Mouse (Mus musculus) NIH3T3 (cell line): ENCODE data around the gene Grip2.

Source experiments
- DNase-seq: peaks from one replicate; pipeline ENCODE4 v3.0.0-alpha.2; 2012; ENCODE audit warnings: low read depth

Grip2 gene

DNA sequence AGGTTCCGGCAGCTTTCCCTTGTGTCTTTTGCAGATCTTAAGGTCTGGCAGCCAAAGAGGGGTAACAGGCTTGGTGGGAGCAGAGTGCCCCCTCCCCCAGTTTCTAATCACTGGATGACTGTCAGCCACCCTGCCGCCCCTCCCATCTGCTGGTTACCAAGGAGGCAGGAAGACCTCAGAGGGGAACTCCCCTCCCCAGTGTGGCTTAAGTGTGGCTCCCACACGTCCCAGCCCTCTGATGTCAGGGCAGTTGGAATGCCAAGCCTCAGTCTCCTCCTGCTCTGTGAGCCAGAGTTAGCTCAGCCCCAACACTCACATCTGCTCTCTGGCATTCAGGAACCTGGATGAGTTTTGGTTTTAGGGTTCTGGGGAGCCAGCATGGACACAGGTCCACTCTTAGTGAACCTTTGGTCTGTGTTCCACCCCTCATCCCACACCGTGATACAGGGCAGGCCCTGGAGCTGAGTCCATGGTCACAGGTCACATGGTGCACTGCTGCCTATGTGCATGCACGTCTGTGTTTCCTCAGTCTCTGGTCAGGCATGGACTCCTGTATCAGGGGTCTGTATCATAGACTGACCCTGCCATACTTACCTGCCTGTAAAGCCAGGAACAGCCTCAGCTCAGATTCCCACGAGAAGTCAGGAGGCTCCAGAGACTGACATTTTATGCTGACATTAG lies 98.0 kb downstream of the Grip2 start:
- peak; percentile 71 for DNase-seq

DNA sequence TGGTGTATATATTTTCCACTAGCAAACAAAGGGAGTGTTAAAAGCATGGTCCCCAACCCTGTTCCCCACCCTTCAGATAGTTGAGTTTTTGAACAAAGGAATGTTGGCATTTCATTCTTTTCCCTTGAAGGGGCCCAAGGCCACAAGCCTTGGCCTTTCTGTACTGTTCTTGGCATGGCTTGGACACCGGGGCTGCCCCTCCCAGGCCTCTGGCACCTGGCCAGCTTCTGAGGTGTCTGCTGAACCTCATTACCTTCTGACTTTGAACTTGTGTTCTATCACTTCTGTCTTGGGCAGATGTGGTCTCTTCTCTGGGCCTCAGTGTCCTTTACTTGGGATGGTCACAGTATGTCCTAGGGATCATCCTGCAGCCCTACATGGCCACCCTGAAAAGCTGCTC lies 99.7 kb downstream of the Grip2 start:
- no peak for DNase-seq

DNA sequence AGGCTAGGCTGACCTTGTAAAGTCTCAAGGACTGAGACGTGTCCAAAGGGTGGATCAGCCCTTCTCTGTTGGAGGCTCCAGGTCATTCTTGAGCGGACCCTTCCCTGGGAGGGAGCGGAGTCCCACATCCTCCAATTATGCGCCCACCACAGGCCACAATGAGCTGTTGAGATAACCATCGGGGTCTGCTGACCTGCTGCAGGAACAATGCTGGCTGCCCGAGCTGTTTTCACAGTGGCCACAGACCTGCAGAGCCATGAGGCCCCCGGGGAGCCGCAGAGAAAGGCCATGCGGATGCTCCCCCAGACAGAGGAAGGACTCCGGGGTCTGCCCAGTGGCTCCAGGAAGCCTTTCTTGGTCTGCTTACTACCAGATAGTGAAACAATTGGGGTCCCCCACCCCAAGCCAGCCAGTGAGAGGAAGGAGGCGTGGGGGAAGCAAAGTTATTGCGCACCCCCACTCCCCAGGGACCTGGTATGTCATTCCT lies 105.8 kb downstream of the Grip2 start:
- DNase-seq: no peak

DNA sequence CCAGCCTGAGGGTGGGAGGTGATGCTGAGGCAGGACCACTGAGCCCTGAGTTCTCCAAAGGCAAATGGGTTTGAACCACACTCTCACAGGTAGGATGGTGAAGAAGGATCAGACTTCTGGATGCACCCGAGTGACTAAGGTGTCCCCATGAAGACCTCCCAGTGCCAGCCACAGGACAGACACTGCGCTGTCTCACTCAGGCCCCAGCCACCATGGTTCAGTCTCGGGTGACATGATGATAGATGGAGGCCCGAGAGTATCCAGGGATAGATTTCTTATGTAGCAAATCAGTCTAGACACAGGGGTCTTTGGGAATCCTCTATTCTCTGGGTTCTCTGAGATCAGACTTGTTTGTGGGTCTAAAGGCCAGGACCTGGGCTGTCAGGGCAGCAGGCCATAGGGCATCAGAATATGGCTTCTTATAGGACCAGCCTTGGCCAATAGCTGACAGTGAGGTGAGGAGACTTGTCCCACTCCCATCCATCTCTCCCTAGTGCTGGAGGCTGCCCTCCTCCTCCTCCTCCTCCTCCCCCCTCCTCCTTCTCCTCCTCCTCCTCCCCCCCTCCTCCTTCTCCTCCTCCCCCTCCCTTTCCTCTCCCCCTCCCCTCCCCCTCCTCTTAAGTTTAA lies 106.3 kb downstream of the Grip2 start:
- no peak for DNase-seq

DNA sequence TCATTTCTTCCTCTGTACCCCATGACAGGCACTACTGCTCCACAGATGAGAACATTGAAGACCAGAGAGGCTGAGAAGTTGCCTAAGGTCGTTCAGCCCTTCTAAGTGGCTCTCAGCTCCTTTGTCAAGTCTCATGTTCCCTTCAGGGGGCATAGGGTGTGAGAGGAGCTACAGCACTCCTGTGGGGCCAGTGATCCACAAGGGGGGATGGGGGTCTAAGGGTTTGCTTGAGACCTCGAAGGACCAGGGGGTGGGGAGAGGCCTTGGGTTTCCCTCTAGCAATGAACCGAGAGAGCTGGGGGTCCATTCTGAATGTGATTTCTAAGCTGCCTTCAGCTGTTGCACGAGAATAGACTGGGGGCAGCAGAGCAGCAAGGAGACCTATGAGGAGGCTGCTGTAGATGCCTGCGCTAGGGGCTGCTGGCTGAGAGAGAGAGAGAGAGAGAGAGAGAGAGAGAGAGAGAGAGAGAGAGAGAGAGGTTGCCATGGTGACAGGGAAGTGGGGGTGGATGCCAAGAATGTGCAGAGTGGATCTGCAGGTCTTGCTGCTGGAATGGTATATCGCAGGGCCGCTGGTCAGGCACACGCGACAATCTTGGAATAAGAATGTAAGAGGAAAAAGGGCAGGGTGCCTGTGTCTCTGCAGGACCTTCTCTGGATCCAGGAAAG lies 107.1 kb downstream of the Grip2 start:
- DNase-seq: peak; percentile 65

DNA sequence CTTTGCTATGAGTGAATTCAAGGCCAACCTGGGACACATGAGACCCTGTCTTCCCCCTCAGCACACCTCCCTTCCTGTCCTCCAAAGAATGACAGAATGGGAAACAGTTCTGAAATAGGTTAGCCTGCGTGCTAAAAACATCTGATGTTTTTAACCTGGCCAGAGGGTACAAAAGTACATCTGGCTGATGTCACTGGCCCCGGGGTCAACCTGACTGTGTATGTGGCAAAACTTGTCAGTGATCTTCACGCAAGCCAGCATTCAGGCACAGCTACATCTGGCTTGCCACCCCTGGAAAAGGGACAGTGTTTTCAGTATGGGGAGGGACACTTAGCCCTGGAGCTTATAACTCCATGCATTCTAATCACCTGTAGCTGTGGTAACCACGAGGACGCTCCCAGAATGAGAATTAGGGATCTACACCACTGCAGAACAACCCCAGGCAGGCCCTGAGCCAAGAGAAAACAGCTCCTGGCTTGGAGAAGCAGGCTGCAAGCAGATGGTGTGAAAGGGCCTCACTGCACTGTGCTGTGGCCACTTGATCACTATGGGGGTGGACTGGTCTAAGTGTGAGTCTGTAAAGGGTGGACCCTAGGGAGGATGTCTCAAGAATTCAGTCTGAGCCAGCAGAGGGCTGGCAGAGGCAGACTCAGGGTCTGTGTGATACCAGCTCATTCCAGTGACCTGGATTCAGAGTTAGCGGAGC lies 107.9 kb downstream of the Grip2 start:
- peak; percentile 79 for DNase-seq

DNA sequence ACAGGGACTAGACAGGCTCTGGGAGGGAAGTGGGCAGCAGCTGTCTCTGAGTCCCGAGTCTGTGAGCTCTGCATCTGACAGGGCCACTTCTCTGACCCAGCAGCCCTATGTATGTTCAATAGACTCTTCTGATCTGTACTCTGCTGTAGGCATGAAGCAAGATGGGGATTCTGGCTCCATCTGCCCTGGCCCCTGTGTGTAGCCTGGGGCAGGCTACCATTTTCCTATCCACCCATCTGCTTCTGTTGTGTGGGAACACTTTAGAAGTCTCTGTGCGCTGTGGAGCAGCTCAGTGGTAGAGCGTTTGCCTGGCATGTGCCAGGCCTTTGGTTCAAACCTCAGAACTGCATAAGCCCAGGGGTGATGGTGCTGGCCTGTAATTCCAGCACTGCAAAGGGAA lies 108.4 kb downstream of the Grip2 start:
- no peak for DNase-seq

DNA sequence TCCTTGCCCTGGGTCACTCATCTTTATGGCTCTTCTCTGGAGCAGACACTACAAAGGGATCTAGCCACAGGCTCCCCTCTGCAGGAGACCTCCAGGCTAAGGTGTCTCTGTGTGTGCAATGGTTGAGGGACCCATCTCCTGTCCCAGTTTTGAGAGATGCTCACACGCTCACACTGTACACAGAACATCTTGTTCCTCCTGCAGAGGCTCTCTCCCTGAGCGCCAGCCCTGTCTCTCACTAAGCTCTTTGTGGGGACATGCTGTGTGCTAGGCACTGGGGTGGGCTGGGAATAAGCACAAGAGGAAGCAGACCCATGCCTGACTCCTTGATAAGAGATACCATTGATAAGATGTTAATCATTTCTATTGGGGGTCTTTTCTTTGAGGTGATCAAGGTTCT lies 109.0 kb downstream of the Grip2 start:
- no peak for DNase-seq

DNA sequence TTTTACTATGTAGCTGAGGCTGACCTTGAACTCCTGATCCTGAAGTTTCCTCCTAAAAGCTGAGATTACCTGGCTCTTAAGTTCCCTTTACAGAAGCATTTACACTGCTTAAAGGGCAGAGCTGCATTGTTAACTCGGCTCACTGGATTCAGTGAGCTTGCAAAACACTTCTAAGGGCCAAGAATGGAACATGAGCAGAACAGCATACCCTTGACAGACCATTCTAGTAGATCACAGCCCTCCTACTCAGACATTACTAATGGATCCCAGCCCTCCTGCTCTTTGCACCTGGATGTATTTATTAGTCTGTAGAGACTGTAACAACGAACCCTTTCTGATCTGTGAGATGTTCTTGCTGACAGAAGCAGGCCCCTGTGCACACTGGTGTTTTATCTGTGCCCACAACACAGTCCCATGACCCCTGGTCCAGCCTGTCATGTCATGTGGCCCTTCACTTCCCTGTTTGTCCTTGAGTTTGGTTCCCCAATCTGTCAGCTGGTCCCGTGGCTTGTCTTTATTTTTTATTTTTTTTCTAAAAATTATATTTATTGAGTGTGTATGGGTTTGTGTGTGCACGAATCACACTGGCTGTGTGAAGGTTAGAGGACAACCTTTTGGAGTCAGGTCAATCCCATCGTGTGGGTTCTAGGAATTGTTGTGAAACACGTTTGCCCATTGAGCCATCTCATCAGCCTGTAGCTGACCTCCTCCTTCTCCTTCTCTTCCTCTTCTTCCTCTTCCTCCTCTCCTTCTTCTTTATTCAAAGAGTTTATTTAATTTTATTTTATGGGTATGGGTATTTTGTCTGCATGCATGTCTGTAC lies 110.9 kb downstream of the Grip2 start:
- DNase-seq: no peak

DNA sequence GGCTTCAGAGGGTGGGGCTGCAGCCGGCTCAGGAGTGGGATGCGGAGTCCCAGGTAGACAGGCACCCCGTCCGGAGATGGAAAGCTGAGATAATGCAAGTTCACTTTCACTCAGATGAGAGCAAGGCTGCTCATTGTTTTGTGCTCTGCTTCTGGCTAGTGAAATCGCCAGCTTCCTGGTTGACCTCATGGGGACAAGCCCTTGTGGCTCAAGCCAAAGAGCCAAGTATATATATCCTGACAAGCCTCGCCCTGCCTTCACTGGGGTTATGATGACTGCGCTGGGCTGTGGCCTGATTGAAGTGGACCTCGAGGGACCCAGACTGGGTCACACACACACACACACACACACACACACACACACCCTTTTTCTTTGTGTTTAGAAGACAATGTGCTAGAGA lies 112.0 kb downstream of the Grip2 start:
- DNase-seq: no peak

DNA sequence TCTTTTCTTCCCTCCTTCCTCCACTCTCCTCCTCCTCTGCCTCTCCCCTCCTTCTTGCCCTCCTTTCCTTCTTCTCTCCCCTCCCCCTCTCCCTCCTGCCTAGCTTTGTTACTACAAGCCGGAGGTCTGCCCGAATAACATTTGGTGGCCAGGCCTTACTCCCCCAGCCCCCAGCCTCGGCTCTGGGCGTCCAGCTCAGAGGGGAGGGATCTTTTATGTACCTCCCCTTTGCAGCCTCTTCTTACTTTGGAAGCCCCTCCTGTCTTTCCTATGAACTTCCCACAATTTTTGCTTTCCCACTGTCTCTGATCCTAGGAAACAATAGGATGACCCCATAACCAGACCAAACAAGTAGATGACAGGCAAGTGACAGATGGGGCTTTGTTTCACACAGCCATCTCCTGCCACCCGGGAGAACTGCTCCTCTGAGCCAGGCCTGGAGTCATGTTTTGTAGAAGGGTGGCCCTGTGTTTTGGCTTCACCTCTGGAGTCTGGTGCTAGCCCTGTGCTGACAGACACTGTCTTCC lies 113.6 kb downstream of the Grip2 start:
- DNase-seq: no peak

DNA sequence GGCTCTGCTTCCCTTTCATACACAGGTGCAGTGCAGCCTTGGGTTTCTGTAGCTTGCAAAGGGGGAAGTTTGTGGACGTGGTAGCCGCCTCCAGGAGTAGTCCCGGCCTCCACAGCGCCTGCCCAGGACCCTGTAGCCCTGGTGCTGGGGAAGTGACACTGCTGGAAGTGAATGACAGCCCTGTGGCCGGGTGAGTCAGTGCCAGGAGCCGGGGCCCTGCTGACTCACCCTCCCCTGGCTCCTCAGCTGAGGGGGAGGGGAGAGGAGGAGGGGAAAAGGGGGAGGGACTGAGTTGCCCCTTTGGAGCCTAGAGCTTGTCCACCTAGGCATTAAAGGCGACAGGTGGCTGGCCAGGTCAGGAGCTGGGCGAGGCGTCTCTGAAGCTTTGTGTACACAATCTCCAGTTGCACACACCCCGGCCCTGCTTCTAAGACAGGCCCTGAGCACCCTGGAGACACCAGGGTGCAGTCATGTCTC lies 114.2 kb downstream of the Grip2 start:
- DNase-seq: peak; percentile 80

DNA sequence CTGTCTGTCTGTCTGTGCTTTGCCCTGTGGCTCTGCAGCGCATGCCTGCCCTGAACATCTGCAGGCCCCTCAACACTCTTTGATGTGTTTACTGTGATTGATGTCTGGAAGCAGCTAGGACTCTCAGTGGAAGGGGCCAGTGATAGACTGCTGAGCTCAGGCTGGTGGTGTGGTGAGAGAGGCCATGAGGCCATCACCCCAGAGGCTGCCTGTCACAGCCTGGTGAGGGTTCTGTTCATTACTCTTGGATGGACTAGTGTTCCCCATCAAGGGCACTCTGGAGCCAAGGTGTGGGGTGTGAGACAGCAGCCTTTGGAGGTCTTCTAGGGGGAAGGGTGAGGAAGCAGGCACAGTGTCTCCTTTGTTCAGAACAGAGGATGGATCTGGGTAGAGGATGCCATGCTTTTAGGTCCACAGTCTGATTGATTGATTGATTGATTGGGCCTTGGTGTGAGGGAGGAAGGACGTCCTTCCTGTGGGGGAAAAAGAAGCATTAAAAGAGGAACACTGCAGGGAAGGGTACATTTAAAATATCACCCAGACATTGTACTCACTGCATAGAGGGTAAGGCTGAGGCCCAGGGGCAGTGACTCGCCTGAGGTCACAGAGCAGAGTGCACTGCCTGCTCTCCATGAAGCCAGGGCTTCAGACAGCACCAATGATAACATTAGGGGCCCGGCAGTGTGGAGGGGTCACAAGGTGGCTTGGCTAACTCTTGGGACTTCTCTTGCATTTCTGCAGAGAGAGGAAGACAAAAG lies 114.8 kb downstream of the Grip2 start:
- DNase-seq: no peak
